ENCODE assay signal across 8 mouse cellular contexts in the genomic region with DNA sequence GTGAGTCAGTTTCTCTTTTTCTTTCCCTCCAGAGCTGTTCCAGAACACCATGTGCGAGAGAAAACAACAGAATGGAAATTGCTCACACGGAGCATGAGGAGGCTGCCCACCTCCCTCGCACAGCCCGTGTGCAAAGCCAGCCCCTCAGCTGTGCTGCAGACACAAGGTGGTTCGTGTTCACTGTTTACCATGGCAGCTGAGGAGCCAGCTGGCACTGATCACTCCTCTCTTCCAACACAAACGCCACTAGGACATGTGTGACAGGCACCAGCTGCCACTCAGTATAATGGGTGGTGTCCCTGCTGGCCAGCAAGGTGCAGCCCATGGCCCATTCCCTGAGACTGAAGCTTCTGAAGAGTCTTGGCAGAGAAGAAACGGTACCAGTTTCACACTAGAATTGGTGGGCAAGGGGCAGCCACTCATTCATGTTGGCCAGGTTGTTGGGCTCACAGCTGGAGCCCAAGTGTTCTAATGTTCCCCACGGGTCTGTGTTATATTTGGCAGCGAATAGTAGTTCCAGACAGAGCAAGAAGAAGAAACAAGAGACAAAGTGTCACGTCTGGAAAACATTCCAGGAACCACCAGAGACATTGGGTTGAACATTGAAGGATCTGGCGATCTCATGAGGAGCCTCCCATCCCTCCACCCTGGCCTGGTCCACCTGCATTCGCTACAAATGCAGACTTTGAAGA.
DNase-seq lines count a peak whose midpoint lies in the region; ATAC-seq lines count a peak whose summit lies in the region.

No protein-coding gene starts in this region.

- no peaks in the 10 kb centered on the region for H3K27me3 ChIP-seq in neural tube, embryonic 12.5 days (replicated peaks)

- no peaks in the 10 kb centered on the region for H3K4me1 ChIP-seq in neural tube, embryonic 12.5 days

- no peaks in the 10 kb centered on the region for H3K9me3 ChIP-seq in neural tube, embryonic 12.5 days

- H3K9ac ChIP-seq in neural tube, embryonic 12.5 days, result no peak overlapping the region

- H3K36me3 ChIP-seq in neural tube, embryonic 12.5 days, result no peaks in the 10 kb centered on the region

- ATAC-seq in neural tube, embryonic 12.5 days (ENCODE audit: low FRiP score, low read depth), result 0 out of 2 replicates have a peak, but pooled peaks have one; percentile 53

- peak; percentile 62 to 75 for DNase-seq in cerebellum, postnatal 14 days
- DNase-seq in cerebellum, adult 8-10 months, result no peak
- DNase-seq in neural tube, embryonic 10.5 days (ENCODE audit: extremely low spot score, low spot score), result no peak
- peak; percentile 28 for DNase-seq in left cerebral cortex, adult 11 months (ENCODE audit: low spot score)
- DNase-seq in right cerebral cortex, postnatal 4 days, result peak; percentile 21
- no peak for DNase-seq in adrenal gland, postnatal 4 days (ENCODE audit: low spot score in 2 of 2)
- DNase-seq in retina, embryonic 14.5 days (ENCODE audit: low spot score), result no peak

- H3K27ac ChIP-seq in neural tube, embryonic 12.5 days, result no peak overlapping the region

- H3K4me2 ChIP-seq in neural tube, embryonic 12.5 days (replicated peaks), result no peak overlapping the region

- H3K4me3 ChIP-seq in neural tube, embryonic 12.5 days, result no peak overlapping the region

- 71% methylated on average over 12 of the region's 12 CpGs for WGBS in neural tube, embryonic 12.5 days

Comparison
In these comparisons a context has a peak if more than half of its experiments do, and no peak if none do; other contexts are left out.
1. DNase-seq: peak in cerebellum, postnatal 14 days (2 of 2), left cerebral cortex, adult 11 months (single experiment) and right cerebral cortex, postnatal 4 days (single experiment); none in cerebellum, adult 8-10 months (single experiment), neural tube, embryonic 10.5 days (single experiment), adrenal gland, postnatal 4 days (0 of 2) and retina, embryonic 14.5 days (single experiment).